Mouse (Mus musculus) C2C12 (cell line): Measurements from ENCODE around the gene Adprhl1.

ENCODE experiments used
- CEBPB ChIP-seq: IDR thresholded peaks from one replicate; pipeline ENCODE4 v1.6.1; 2011; ENCODE audit warnings: low read depth, mild to moderate bottlenecking, control low read depth, moderate library complexity
- CTCF ChIP-seq: IDR thresholded peaks from one replicate; pipeline ENCODE4 v1.5.1; 2011; ENCODE audit not compliant: control insufficient read depth, insufficient read depth, insufficient read length
- FOSL1 ChIP-seq: IDR thresholded peaks from one replicate; pipeline ENCODE4 v1.8.0; 2011; ENCODE audit warnings: mild to moderate bottlenecking, low read length; ENCODE audit not compliant: poor library complexity, insufficient read depth, severe bottlenecking
- MAX ChIP-seq: IDR thresholded peaks from one replicate; pipeline ENCODE4 v1.6.1; 2011; ENCODE audit warnings: mild to moderate bottlenecking, control low read depth
- MYOG ChIP-seq: IDR thresholded peaks from one replicate; pipeline ENCODE4 v1.6.1; 2011; ENCODE audit not compliant: control insufficient read depth, insufficient read length; ENCODE audit errors: extremely low read depth
- USF1 ChIP-seq: IDR thresholded peaks from one replicate; pipeline ENCODE4 v1.6.1; 2011; ENCODE audit warnings: low read depth, mild to moderate bottlenecking, control low read depth, moderate library complexity

DNA sequence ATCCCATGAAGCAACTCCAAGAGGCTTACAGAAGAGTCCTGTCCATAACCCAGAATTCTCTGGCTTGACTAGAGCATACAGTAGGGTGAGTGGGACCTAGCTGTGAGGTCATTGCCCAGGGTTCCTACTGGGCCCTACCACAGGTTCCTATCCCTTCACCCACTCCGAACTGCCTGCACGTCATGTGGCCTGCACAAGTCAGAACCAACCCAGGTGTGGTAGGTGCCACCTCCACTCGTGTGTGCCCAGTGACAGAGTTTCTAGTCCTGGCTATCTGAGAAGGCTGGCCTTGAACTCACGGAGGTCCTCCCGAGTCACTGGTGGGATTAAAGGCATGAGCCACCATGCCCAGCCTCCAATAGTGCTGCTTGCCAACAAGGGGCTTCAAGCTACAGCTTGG, 75.8 kb downstream of the Adprhl1 start:
- TF ChIP-seq CTCF (no peak), MYOG (no peak), MAX (no peak), CEBPB (no peak), FOSL1 (no peak), USF1 (no peak)
